Mouse (Mus musculus) layer of hippocampus, adult 2 months (tissue): ENCODE measurements around the gene Mrpl51. TPM values are rescaled to one million over a fixed set of nuclear protein-coding genes. Genes with fewer than 3 reads are reported as not detected.
A peak's percentile ranks its signal among the peaks of the same experiment; 100 is the strongest.
"Not testable (repeated sequence)": the region's sequence is repeated elsewhere in the genome, so short reads cannot be mapped to it uniquely, and the experiment has no call there.

Source experiments
- DNase-seq, 2 experiments: peaks; one replicate each; pipeline ENCODE4 v3.0.0; 2022; ENCODE audit warnings: low spot score in 2 of 2
- H3K27ac ChIP-seq: fragments of 200-600 bp; 2 replicates; pipeline ENCODE4 v1.8.1; 2022
- H3K4me3 ChIP-seq: fragments of 200-600 bp; 2 replicates; pipeline ENCODE4 v1.8.1; 2022; ENCODE audit warnings: mild to moderate bottlenecking
- CTCF ChIP-seq: fragments of 200-600 bp; conservative IDR thresholded peaks from 2 replicates; pipeline ENCODE4 v1.8.1; 2022; ENCODE audit warnings: antibody characterized with exemption, mild to moderate bottlenecking, moderate library complexity
- total RNA-seq, 2 experiments: library from RNA; stranded (reverse); gene quantifications; 2 replicates each; pipeline ENCODE4 v1.2.3; 2021

The Mrpl51 gene
- total RNA-seq, 2 experiments from 2014 or later, result 70.8 to 75.3 TPM

DNA sequence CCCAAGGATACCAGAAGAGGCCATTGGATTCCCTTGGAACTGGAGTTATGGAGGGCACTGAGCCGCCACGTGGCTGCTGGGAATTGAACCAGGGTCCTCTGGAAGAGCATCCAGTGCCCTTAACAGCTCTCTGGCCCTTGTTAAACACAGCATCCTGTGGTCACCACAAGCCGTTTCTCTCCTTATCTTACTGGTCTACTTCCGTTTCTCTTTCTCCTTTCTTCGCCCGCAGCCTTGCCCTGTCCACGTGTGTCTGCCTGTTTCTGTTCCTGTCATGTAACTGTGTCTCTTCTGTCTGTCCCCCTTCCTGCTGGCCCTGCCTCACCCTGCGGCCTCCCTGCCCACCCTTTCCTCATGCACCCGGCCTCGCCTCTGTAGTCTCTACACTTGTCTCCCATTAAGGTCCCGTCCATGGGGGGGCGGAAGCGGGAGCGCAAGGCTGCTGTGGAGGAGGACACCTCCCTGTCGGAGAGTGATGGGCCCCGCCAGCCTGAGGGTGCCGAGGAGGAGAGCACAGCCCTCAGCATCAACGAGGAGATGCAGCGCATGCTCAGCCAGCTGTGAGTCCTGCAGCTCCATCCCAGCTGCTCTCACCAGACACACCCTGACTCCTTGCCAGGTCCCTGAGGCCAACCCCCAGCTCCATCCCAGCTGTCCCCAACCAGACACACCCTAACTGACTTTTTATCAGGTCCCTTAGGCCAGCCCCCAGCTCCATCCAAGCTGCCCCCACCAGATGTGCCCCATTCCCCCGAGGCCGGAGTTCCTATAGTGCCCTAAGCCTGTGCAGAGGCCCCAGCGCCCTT is 39.2 kb upstream of the Mrpl51 start:
- TF ChIP-seq CTCF, result no peak
- Histone ChIP-seq H3K27ac (peak overlapping the region; percentile 12), H3K4me3 (no peak overlapping the region)
- no peak for DNase-seq

DNA sequence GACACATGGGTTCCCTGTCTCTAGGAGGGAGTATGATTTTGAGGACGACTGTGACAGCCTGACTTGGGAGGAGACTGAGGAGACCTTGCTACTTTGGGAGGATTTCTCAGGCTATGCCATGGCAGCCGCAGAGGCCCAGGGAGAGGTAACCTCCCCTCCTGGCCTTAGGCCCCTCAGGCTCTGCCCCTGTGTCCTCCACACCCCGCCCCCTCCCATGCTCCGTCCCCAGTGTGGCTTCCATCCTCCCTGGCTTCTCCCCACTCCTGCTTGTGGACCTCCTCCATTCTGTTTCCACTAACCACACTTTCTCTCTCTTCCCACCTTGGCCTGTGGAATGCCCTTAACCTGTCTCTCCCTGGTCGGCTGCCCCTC is 38.6 kb upstream of the Mrpl51 start:
- Histone ChIP-seq H3K4me3 (no peak overlapping the region), H3K27ac (peak overlapping the region; percentile 12)
- no peak for DNase-seq
- TF ChIP-seq CTCF, result no peak

- DNase-seq, result no peak
- Histone ChIP-seq H3K27ac (no peak overlapping the region), H3K4me3 (no peak overlapping the region)
- no peak for TF ChIP-seq CTCF
These were observed 37.9 kb upstream of the Mrpl51 start for GRCm38 (mm10) chr6:125153682-125154081.

DNA sequence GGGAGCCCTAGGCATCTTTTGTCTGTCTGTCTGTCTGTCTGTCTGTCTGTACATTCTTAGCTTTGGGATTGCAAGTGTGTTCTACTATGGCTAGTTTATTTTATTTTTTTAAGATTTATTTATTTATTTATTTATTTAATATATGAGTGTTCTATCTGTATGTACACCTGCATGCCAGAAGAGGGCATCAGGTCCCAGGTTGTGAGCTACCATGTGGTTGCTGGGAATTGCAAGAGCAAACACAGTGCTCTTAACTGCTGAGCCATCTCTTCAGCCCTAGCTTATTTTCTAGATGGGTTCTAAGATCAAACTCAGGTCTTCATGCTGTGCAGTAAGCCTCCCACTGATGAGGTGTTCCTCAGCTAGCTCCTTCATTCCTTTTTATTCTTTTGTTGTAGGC is 37.1 kb upstream of the Mrpl51 start:
- H3K27ac ChIP-seq, result no peak overlapping the region
- DNase-seq, result no peak
- TF ChIP-seq CTCF, result peak; percentile 60
- no peak overlapping the region for H3K4me3 ChIP-seq

DNA sequence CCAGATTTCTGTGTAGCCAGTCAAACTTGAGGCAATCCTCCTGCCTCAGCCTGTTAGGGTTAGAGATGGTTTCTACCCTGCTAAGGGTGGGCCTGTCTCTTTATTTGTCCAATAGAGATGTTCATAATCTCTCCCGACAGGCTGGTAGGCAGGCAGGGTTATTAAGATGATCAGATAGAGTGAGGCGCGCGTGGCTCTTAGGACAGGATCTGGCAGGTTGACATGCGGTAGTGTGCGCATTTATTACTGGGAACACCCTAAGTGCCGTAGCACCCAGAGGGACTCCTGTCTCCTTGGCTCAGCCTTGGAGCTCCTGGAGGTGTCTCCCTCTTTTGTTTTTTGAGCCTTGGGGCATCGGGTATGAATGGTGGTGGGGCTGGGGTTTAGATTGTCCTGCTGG is 36.3 kb upstream of the Mrpl51 start:
- TF ChIP-seq CTCF, result no peak
- Histone ChIP-seq H3K27ac (no peak overlapping the region), H3K4me3 (no peak overlapping the region)

GRCm38 (mm10) chr6:125156491-125156890 is 35.1 kb upstream of the Mrpl51 start:
- no peak overlapping the region for H3K4me3 ChIP-seq
- no peak overlapping the region for H3K27ac ChIP-seq
- DNase-seq, result no peak
- TF ChIP-seq CTCF, result no peak

More for the DNA sequence above, 36.3 kb upstream of the Mrpl51 start:
- no peak for DNase-seq

GRCm38 (mm10) chr6:125156903-125157614 is 34.5 kb upstream of the Mrpl51 start:
- H3K27ac ChIP-seq, result peak overlapping the region; percentile 25; the same call in 1 of the 2 replicates
- no peak overlapping the region for H3K4me3 ChIP-seq
- no peak for DNase-seq
- TF ChIP-seq CTCF, result no peak

- Histone ChIP-seq H3K27ac (no peak overlapping the region), H3K4me3 (no peak overlapping the region)
- DNase-seq, result no peak
- TF ChIP-seq CTCF, result no peak
These were observed 32.6 kb upstream of the Mrpl51 start for GRCm38 (mm10) chr6:125158944-125159492.

DNA sequence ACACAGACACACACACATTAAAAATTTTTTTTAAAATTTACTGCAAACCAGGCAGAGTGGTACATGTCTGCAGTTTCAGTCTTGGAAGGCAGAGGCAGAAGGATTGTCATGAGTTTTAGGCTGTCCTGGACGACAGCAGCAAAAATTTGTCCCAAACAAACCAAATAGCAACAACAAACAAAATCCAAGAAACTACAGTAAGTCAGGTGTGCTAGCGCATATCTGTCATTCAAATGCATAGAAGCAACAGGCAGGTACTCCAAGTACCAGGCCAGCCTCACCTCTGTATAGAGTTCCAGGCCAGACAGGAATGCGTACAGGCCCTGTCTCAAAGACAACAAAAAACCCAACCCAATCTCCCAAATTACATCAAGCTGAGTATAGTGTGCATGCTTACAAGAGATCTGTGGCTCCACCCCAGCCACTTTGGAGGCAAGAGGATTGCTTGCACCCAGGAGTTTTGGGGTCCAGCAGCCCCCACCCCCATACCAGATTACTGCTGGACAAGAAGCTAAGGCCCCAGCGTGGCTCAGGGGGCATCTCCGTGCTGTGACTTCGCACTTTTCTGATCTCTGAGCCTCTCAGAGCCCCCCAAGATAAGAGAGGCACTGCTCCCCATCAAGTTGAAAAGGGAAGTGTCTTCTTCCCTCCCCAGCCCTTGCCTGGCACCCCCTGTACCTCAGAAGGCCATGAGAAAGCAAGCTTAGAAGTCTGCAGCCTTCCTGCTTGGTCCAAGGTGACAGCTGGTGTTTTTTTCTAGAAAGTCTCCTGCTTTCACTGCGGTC is 31.6 kb upstream of the Mrpl51 start:
- DNase-seq, result no peak
- Histone ChIP-seq H3K27ac (peak overlapping the region; percentile 60; the same call in 1 of the 2 replicates), H3K4me3 (no peak overlapping the region)
- no peak for TF ChIP-seq CTCF

DNA sequence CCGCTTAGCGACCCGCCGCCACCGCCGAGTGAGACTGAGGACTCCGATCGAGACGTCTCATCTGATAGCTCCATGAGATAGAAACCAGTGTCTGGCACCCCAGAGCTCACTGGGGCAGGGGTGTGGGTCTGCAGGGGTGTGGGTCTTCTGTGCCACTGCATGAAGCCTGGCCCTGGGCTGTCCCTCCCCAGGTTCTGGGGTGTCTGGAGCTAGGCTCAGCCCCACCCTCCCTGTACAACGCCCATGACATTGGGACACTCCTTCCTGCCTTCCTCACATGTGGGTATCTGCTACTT is 31.1 kb upstream of the Mrpl51 start:
- TF ChIP-seq CTCF, result no peak
- DNase-seq, result no peak
- peak overlapping the region; percentile 60; the same call in 1 of the 2 replicates for H3K27ac ChIP-seq
- H3K4me3 ChIP-seq, result no peak overlapping the region

DNA sequence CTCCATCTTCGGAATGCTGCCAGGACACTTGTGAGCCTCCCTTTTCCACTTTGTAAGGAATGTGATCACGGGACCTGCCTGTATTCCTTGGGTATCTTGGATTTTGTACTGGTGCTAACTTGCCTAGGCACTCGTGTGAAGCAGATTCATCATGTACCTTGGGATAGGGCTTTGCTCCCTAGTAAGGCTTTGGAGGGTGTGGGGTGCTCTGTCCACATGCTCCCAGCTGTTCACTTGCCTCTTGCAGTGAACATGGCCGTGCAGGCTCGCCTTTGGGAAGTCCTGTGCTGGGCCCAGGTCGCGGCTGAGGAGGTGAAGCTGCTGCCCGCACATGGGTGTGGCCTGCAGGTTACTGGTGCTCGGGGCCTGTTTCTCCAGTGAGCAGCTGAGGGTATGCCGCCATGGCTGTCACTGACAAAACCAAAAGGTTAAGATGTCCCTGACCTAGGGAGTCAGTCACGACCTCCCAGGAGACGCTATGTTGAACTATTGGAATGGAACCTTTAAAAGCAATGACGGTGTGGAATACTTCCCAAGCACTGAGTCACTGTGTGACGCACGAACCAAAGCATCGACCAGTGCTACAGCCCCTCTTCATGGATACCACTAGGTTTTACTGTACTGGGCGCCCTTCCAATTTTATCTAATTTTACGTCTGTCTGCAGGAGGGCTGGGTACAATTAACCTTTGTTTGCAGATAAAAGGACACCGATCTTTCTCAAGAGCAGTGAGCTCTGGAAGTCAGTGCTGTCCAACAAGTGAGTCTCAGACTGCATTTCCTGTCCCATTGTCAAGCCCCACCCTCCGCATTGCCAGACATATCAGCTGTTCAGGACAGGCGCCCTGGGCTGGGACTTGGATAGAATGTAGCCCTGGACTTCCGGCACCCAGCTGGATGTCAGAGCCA is 30.5 kb upstream of the Mrpl51 start:
- Histone ChIP-seq H3K4me3 (no peak overlapping the region), H3K27ac (peak overlapping the region; percentile 60)
- no peak for TF ChIP-seq CTCF
- no peak for DNase-seq

- DNase-seq, result peak in 1 of 2 experiments; percentile 79
These were observed 29.6 kb upstream of the Mrpl51 start for GRCm38 (mm10) chr6:125161971-125162370.

DNA sequence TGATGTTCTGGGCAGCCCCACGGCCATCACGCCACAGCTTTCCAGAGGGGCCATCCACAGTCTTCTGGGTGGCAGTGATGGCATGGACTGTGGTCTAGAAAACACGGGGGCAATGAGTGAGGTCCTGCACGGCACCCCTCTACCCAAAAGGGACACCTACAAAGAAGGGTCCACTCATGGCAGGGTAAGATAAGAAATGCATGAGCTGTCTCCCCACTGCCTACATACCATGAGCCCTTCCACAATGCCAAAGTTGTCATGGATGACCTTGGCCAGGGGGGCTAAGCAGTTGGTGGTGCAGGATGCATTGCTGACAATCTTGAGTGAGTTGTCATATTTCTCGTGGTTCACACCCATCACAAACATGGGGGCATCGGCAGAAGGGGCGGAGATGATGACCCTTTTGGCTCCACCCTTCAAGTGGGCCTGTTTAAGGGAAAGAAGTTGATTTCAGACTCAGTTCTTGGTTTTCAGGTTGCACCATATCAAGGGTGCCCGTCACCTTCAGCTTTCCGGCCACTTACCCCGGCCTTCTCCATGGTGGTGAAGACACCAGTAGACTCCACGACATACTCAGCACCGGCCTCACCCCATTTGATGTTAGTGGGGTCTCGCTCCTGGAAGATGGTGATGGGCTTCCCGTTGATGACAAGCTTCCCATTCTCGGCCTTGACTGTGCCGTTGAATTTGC is 28.8 kb upstream of the Mrpl51 start:
- Histone ChIP-seq H3K4me3 (peak overlapping the region; percentile 26; the same call in 1 of the 2 replicates), H3K27ac (peak overlapping the region; percentile 46; the same call in 1 of the 2 replicates)
- DNase-seq, result not testable (repeated sequence)

More at GRCm38 (mm10) chr6:125161971-125162370, 29.6 kb upstream of the Mrpl51 start:
- not testable (repeated sequence) for H3K27ac ChIP-seq, H3K4me3 ChIP-seq
- TF ChIP-seq CTCF, result peak; percentile 73
